Comparison of ENCODE assay signal across 34 mouse cellular contexts in the genomic region with DNA sequence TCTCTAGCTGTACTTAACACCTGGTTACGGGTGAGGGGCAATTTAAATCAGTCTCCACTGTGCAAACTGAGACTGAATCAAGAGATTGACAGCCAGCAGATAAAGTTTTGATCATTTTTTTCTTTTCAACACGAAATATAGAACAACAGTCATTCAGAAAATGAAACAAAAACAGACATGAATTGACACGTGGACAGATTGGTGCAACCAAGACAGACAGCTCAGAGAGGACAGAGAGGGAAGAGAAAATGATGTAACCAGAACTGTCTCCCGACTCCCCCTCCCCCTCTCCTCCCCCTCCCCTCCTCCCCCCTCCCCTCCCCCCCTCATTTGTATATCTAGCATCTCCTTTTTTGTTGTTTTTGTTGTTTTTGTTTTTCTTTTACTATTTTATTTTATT. TPM values are rescaled to one million over a fixed set of nuclear protein-coding genes. Genes with fewer than 3 reads are reported as not detected.
DNase-seq lines count a peak whose midpoint lies in the region; ATAC-seq and TF ChIP-seq lines count a peak whose summit lies in the region.
"Had no signal": no experiment of that assay in that cellular context is flagged by ENCODE, and none has a peak within 500 bp of the region (broad histone marks: within the 10 kb centered on the region; RNA-seq: fewer than 3 reads in every experiment).

No protein-coding gene starts in this region.

- 62% methylated on average over 4 of the region's 4 CpGs for WGBS in neural tube, embryonic 15.5 days

- dilution Hi-C loops in CH12.LX (cut with MboI; ENCODE audit: extremely low pct_ligation_motif_present, extremely low pct_unique_long_range_greater_than_20kb, low sequenced_read_pairs): no loop called here

- no peak for TF ChIP-seq POLR2A in CH12.LX (IDR thresholded peaks at IDR 0.05; ENCODE audit: low read depth, low read length)

- in situ Hi-C loops in CH12.LX (cut with MboI; ENCODE audit: low pct_ligation_motif_present, low pct_unique_long_range_greater_than_20kb, low sequenced_read_pairs): no loop called here

- TF ChIP-seq CTCF in CH12.LX (conservative IDR thresholded peaks at IDR 0.05 in 1 of 2, IDR thresholded peaks at IDR 0.05 in 1 of 2; ENCODE audit: low read depth in 2 of 2, low read length in 2 of 2): no peak

- H3K9ac ChIP-seq in CH12.LX (ENCODE audit: insufficient read depth, low read depth): no peak overlapping the region
- H3K9ac ChIP-seq in neural tube, embryonic 15.5 days (replicated peaks): no peak overlapping the region
- H3K9ac ChIP-seq: embryonic facial prominence, embryonic 12.5 days; embryonic facial prominence, embryonic 15.5 days; forebrain, postnatal 0 days; heart, embryonic 12.5 days; heart, embryonic 15.5 days; hindbrain, embryonic 13.5 days had no signal

- H3K4me3 ChIP-seq in CH12.LX (replicated peaks in 1 of 3; ENCODE audit: low read depth in 2 of 3, low read length in 2 of 3, poor library complexity in 1 of 3): no peak overlapping the region
- no peak overlapping the region for H3K4me3 ChIP-seq in neural tube, embryonic 15.5 days (replicated peaks)
- H3K4me3 ChIP-seq: embryonic facial prominence, embryonic 12.5 days; embryonic facial prominence, embryonic 15.5 days; gastrocnemius, adult 2 months; heart, embryonic 12.5 days; heart, embryonic 15.5 days; hindbrain, embryonic 10.5 days; hindbrain, embryonic 13.5 days had no signal

- TF ChIP-seq EP300 in CH12.LX (IDR thresholded peaks at IDR 0.05; ENCODE audit: low read length): peak; percentile 66

- peak; percentile 69 for ATAC-seq in granulocyte monocyte progenitor cell, adult 5-6 weeks (replicated peaks; ENCODE audit: poor library complexity, severe bottlenecking)
- ATAC-seq in megakaryocyte progenitor cell, adult 5-6 weeks (replicated peaks; ENCODE audit: poor library complexity): peak; percentile 76
- ATAC-seq in neural tube, embryonic 15.5 days (ENCODE audit: low FRiP score): no peak
- ATAC-seq: forebrain, embryonic 14.5 days; forebrain, postnatal 0 days; hindbrain, embryonic 16.5 days; intestine, postnatal 0 days had no signal

- no peak for TF ChIP-seq RAD21 in CH12.LX (IDR thresholded peaks at IDR 0.05; ENCODE audit: low read depth, low read length)

- peak overlapping the region; percentile 71 for H3K4me2 ChIP-seq in CH12.LX (ENCODE audit: insufficient read depth, low read depth, poor library complexity, severe bottlenecking)
- no peak overlapping the region for H3K4me2 ChIP-seq in neural tube, embryonic 15.5 days
- H3K4me2 ChIP-seq: embryonic facial prominence, embryonic 12.5 days; embryonic facial prominence, embryonic 15.5 days; heart, embryonic 12.5 days; heart, embryonic 15.5 days; hindbrain, embryonic 13.5 days had no signal

- H3K27ac ChIP-seq in CH12.LX (ENCODE audit: insufficient read depth, low read depth): no peak overlapping the region
- no peak overlapping the region for H3K27ac ChIP-seq in neural tube, embryonic 15.5 days (replicated peaks)
- H3K27ac ChIP-seq: embryonic facial prominence, embryonic 12.5 days; embryonic facial prominence, embryonic 15.5 days; gastrocnemius, adult 2 months; heart, embryonic 15.5 days; hindbrain, embryonic 10.5 days; hindbrain, embryonic 13.5 days had no signal

- no peaks in the 10 kb centered on the region for H3K9me3 ChIP-seq in CH12.LX (replicated peaks; ENCODE audit: low read length)
- no peaks in the 10 kb centered on the region for H3K9me3 ChIP-seq in neural tube, embryonic 15.5 days (replicated peaks)
- H3K9me3 ChIP-seq: embryonic facial prominence, embryonic 12.5 days; embryonic facial prominence, embryonic 15.5 days; heart, embryonic 15.5 days; hindbrain, embryonic 13.5 days had no signal

- peak; percentile 7 for DNase-seq in CD4-positive, CD25-positive, alpha-beta regulatory T cell, adult 2 months (ENCODE audit: low read depth, low spot score)
- DNase-seq in CH12.LX (ENCODE audit: extremely low read depth): peak; percentile 54
- DNase-seq in left cerebral cortex, postnatal 10 days (ENCODE audit: extremely low spot score in 1 of 2, low spot score in 2 of 2): no peak
- DNase-seq in left cerebral cortex, adult 18-20 months (ENCODE audit: low spot score in 2 of 2): no peak
- DNase-seq: adrenal gland, postnatal 10 days; adrenal gland, postnatal 36 days; cerebellum, adult 18-20 months; cerebellum, adult 9-11 months; cerebellum, postnatal 25 days; forebrain, postnatal 0 days; gastrocnemius, adult 2 months; gastrocnemius, postnatal 14 days; heart, adult 18-20 months; heart, postnatal 10 days; heart, postnatal 36 days had no signal

- no peaks in the 10 kb centered on the region for H3K79me2 ChIP-seq in CH12.LX (replicated peaks; ENCODE audit: control insufficient read depth, extremely low read depth, insufficient read depth, poor library complexity, severe bottlenecking)

- H3K27me3 ChIP-seq in CH12.LX (replicated peaks): no peaks in the 10 kb centered on the region
- no peaks in the 10 kb centered on the region for H3K27me3 ChIP-seq in neural tube, embryonic 15.5 days (replicated peaks)
- H3K27me3 ChIP-seq: embryonic facial prominence, embryonic 12.5 days; embryonic facial prominence, embryonic 15.5 days; heart, embryonic 12.5 days; heart, embryonic 15.5 days; hindbrain, embryonic 13.5 days had no signal

- H3K36me3 ChIP-seq in CH12.LX (replicated peaks in 1 of 2; ENCODE audit: control insufficient read depth in 1 of 2, insufficient read depth in 1 of 2, low read length in 1 of 2): no peaks in the 10 kb centered on the region
- no peaks in the 10 kb centered on the region for H3K36me3 ChIP-seq in neural tube, embryonic 15.5 days
- H3K36me3 ChIP-seq: embryonic facial prominence, embryonic 12.5 days; embryonic facial prominence, embryonic 15.5 days; heart, embryonic 12.5 days; heart, embryonic 15.5 days; hindbrain, embryonic 10.5 days; hindbrain, embryonic 13.5 days had no signal

- H3K4me1 ChIP-seq in CH12.LX (ENCODE audit: control insufficient read depth in 1 of 2, insufficient read depth in 2 of 2): peaks cover 0 to 6% of the 10 kb centered on the region in 2 experiments; a peak in 2 of 4 replicates
- no peaks in the 10 kb centered on the region for H3K4me1 ChIP-seq in neural tube, embryonic 15.5 days
- H3K4me1 ChIP-seq: embryonic facial prominence, embryonic 12.5 days; embryonic facial prominence, embryonic 15.5 days; heart, embryonic 12.5 days; heart, embryonic 15.5 days; hindbrain, embryonic 10.5 days; hindbrain, embryonic 13.5 days had no signal

- intact Hi-C loops in left cerebral cortex, postnatal 10 days (cut with DNase I): no loop called here

RNA-seq across cellular contexts. Expression of a gene that starts 24.5 kb away (rescaled TPM):
- total RNA-seq in CH12.LX (2012; rRNA removed) (not detected in 2 replicates), CH12.LX (2014; rRNA removed) (not detected in 2 replicates)
- not detected in 2 replicates for polyA plus RNA-seq in CH12.LX (2012; ENCODE audit: insufficient read length, low read depth)
- not detected in 2 replicates for total RNA-seq in granulocyte monocyte progenitor cell, adult 5-6 weeks (2014; fragmentation: Nextera tagmentation)
- total RNA-seq in granulocyte monocyte progenitor cell, adult 5-6 weeks (2017): not detected in 2 replicates
- not detected in 2 replicates for total RNA-seq in megakaryocyte progenitor cell, adult 5-6 weeks (2015)
- not detected in 2 replicates for total RNA-seq in megakaryocyte progenitor cell, adult 5-6 weeks (2017)
- 0.34 TPM in 1 of 2 replicates, not detected in the other for polyA plus RNA-seq in neural tube, embryonic 15.5 days (2015; fragmentation: Nextera tagmentation; extraction: Ambion mirVana)
- total RNA-seq in left cerebral cortex, postnatal 10 days (2021): not detected
- total RNA-seq in left cerebral cortex, adult 18-20 months (2021): not detected
- total RNA-seq: adrenal gland, postnatal 10 days; adrenal gland, postnatal 36 days; common myeloid progenitor, adult 5-6 weeks; ES-E14; forebrain, postnatal 0 days; gastrocnemius, adult 2 months; gastrocnemius, postnatal 14 days; gastrocnemius, postnatal 4 days; heart, adult 18-20 months; heart, postnatal 10 days; heart, postnatal 36 days had no signal
- polyA plus RNA-seq: embryonic facial prominence, embryonic 12.5 days; forebrain, embryonic 11.5 days; forebrain, embryonic 14.5 days; forebrain, postnatal 0 days; frontal cortex, adult 2 months; heart, embryonic 12.5 days; heart, embryonic 15.5 days; hindbrain, embryonic 10.5 days; hindbrain, embryonic 13.5 days; hindbrain, embryonic 16.5 days; intestine, embryonic 14.5 days; intestine, postnatal 0 days had no signal

RNA-seq across cellular contexts. Expression of a gene that starts 26.9 kb away (rescaled TPM):
- total RNA-seq in CH12.LX (2012; rRNA removed) (not detected in 2 replicates), CH12.LX (2014; rRNA removed) (not detected in 2 replicates)
- polyA plus RNA-seq in CH12.LX (2012; ENCODE audit: insufficient read length, low read depth): not detected in 2 replicates
- total RNA-seq in granulocyte monocyte progenitor cell, adult 5-6 weeks (2014; fragmentation: Nextera tagmentation): not detected in 2 replicates
- not detected in 2 replicates for total RNA-seq in granulocyte monocyte progenitor cell, adult 5-6 weeks (2017)
- not detected in 2 replicates for total RNA-seq in megakaryocyte progenitor cell, adult 5-6 weeks (2015)
- not detected in 2 replicates for total RNA-seq in megakaryocyte progenitor cell, adult 5-6 weeks (2017)
- 0.23 and 4.6 TPM in 2 replicates for polyA plus RNA-seq in neural tube, embryonic 15.5 days (2015; fragmentation: Nextera tagmentation; extraction: Ambion mirVana)
- under 1 TPM in 1 of 2 experiments, not detected in 1; 0.47 TPM for total RNA-seq in left cerebral cortex, postnatal 10 days (2021)
- not detected for total RNA-seq in left cerebral cortex, adult 18-20 months (2021)
- total RNA-seq: adrenal gland, adult 18-20 months; common myeloid progenitor, adult 5-6 weeks; gastrocnemius, adult 2 months; gastrocnemius, postnatal 14 days had no signal
- polyA plus RNA-seq: forebrain, embryonic 14.5 days; forebrain, postnatal 0 days; frontal cortex, adult 2 months; hindbrain, embryonic 10.5 days; hindbrain, embryonic 13.5 days; hindbrain, embryonic 16.5 days; intestine, embryonic 14.5 days; intestine, postnatal 0 days had no signal

RNA-seq across cellular contexts. Expression of a gene that starts 48.4 kb away (rescaled TPM):
- total RNA-seq in CH12.LX (2012; rRNA removed) (not detected in 2 replicates), CH12.LX (2014; rRNA removed) (not detected in 2 replicates)
- polyA plus RNA-seq in CH12.LX (2012; ENCODE audit: insufficient read length, low read depth): not detected in 2 replicates
- not detected in 2 replicates for total RNA-seq in granulocyte monocyte progenitor cell, adult 5-6 weeks (2014; fragmentation: Nextera tagmentation)
- not detected in 2 replicates for total RNA-seq in granulocyte monocyte progenitor cell, adult 5-6 weeks (2017)
- not detected in 2 replicates for total RNA-seq in megakaryocyte progenitor cell, adult 5-6 weeks (2015)
- not detected in 2 replicates for total RNA-seq in megakaryocyte progenitor cell, adult 5-6 weeks (2017)
- not detected in 2 replicates for polyA plus RNA-seq in neural tube, embryonic 15.5 days (2015; fragmentation: Nextera tagmentation; extraction: Ambion mirVana)
- total RNA-seq in left cerebral cortex, postnatal 10 days (2021): not detected
- total RNA-seq in left cerebral cortex, adult 18-20 months (2021): not detected
- total RNA-seq: common myeloid progenitor, adult 5-6 weeks; forebrain, postnatal 0 days; gastrocnemius, postnatal 14 days; heart, adult 18-20 months; heart, postnatal 10 days; heart, postnatal 36 days had no signal
- polyA plus RNA-seq: embryonic facial prominence, embryonic 12.5 days; embryonic facial prominence, embryonic 15.5 days; forebrain, embryonic 11.5 days; forebrain, embryonic 14.5 days; forebrain, postnatal 0 days; frontal cortex, adult 2 months; heart, embryonic 12.5 days; heart, embryonic 15.5 days; hindbrain, embryonic 10.5 days; hindbrain, embryonic 13.5 days; hindbrain, embryonic 16.5 days; intestine, embryonic 14.5 days; intestine, postnatal 0 days had no signal

RNA-seq across cellular contexts. Expression of a gene that starts 48.4 kb away (rescaled TPM):
- not detected in 2 replicates for total RNA-seq in CH12.LX (2012; rRNA removed)
- not detected in 2 replicates for total RNA-seq in CH12.LX (2014; rRNA removed)
- polyA plus RNA-seq in CH12.LX (2012; ENCODE audit: insufficient read length, low read depth): not detected in 2 replicates
- total RNA-seq in granulocyte monocyte progenitor cell, adult 5-6 weeks (2014; fragmentation: Nextera tagmentation): not detected in 2 replicates
- not detected in 2 replicates for total RNA-seq in granulocyte monocyte progenitor cell, adult 5-6 weeks (2017)
- not detected in 2 replicates for total RNA-seq in megakaryocyte progenitor cell, adult 5-6 weeks (2015)
- not detected in 2 replicates for total RNA-seq in megakaryocyte progenitor cell, adult 5-6 weeks (2017)
- polyA plus RNA-seq in neural tube, embryonic 15.5 days (2015; fragmentation: Nextera tagmentation; extraction: Ambion mirVana): not detected in 2 replicates
- not detected for total RNA-seq in left cerebral cortex, postnatal 10 days (2021)
- total RNA-seq in left cerebral cortex, adult 18-20 months (2021): under 1 TPM in 1 of 2 experiments, not detected in 1; 0.21 TPM
- total RNA-seq: common myeloid progenitor, adult 5-6 weeks; forebrain, postnatal 0 days; gastrocnemius, adult 2 months; gastrocnemius, postnatal 14 days; heart, postnatal 10 days; heart, postnatal 36 days had no signal
- polyA plus RNA-seq: embryonic facial prominence, embryonic 12.5 days; embryonic facial prominence, embryonic 15.5 days; forebrain, embryonic 11.5 days; forebrain, embryonic 14.5 days; forebrain, postnatal 0 days; frontal cortex, adult 2 months; heart, embryonic 12.5 days; heart, embryonic 15.5 days; hindbrain, embryonic 10.5 days; hindbrain, embryonic 13.5 days; hindbrain, embryonic 16.5 days; intestine, embryonic 14.5 days; intestine, postnatal 0 days had no signal

RNA-seq across cellular contexts. Expression of a gene that starts 53.8 kb away (rescaled TPM):
- total RNA-seq in CH12.LX (2012; rRNA removed) (0.88 and 1.4 TPM in 2 replicates), CH12.LX (2014; rRNA removed) (12.9 and 13.9 TPM in 2 replicates)
- polyA plus RNA-seq in CH12.LX (2012; ENCODE audit: insufficient read length, low read depth): 9.3 and 11.7 TPM in 2 replicates
- total RNA-seq in granulocyte monocyte progenitor cell, adult 5-6 weeks (2014; fragmentation: Nextera tagmentation): 30.4 and 34.2 TPM in 2 replicates
- total RNA-seq in granulocyte monocyte progenitor cell, adult 5-6 weeks (2017): 26.5 and 29.7 TPM in 2 replicates
- total RNA-seq in megakaryocyte progenitor cell, adult 5-6 weeks (2015): 14.9 and 26.9 TPM in 2 replicates
- total RNA-seq in megakaryocyte progenitor cell, adult 5-6 weeks (2017): 17.9 and 22.6 TPM in 2 replicates
- 3.8 and 17.8 TPM in 2 replicates for polyA plus RNA-seq in neural tube, embryonic 15.5 days (2015; fragmentation: Nextera tagmentation; extraction: Ambion mirVana)
- total RNA-seq in left cerebral cortex, postnatal 10 days (2021): under 1 TPM; 0.36 to 0.39 TPM
- under 1 TPM in 1 of 2 experiments, not detected in 1; 0.44 TPM for total RNA-seq in left cerebral cortex, adult 18-20 months (2021)
- total RNA-seq: gastrocnemius, postnatal 14 days had no signal
- polyA plus RNA-seq: forebrain, embryonic 11.5 days; hindbrain, embryonic 10.5 days had no signal

Comparison
In these comparisons a context has a peak if more than half of its experiments do, and no peak if none do; other contexts are left out.
1. DNase-seq: peak in CD4-positive, CD25-positive, alpha-beta regulatory T cell, adult 2 months (single experiment) and CH12.LX (single experiment); none in left cerebral cortex, postnatal 10 days (0 of 2) and left cerebral cortex, adult 18-20 months (0 of 2).